Mouse (Mus musculus) gastrocnemius, adult 18-20 months (tissue): ENCODE measurements around the gene Sat2. TPM values are rescaled to one million over a fixed set of nuclear protein-coding genes. Genes with fewer than 3 reads are reported as not detected.
A peak's percentile ranks its signal among the peaks of the same experiment; 100 is the strongest.

Source experiments
- DNase-seq: peaks from one replicate; pipeline ENCODE4 v3.0.0; 2021; ENCODE audit warnings: low spot score
- microRNA-seq: library from miRNA; unstranded; fragments of <30 nt; microRNA quantifications from one replicate; pipeline ENCODE4 v1.2.0, GENCODE M21; 2021
- total RNA-seq, 2 experiments: library from RNA; stranded (reverse); gene quantifications; 2 replicates each; pipeline ENCODE4 v1.2.3; 2021

The Sat2 gene
- total RNA-seq, 2 experiments from 2014 or later: 2.5 to 2.6 TPM

GRCm38 (mm10) chr11:69670786-69671725 lies 49.2 kb downstream of the Sat2 start:
- peak; percentile 94 for DNase-seq

- DNase-seq: no peak
Observed at GRCm38 (mm10) chr11:69671726-69672124, 49.9 kb downstream of the Sat2 start.

DNA sequence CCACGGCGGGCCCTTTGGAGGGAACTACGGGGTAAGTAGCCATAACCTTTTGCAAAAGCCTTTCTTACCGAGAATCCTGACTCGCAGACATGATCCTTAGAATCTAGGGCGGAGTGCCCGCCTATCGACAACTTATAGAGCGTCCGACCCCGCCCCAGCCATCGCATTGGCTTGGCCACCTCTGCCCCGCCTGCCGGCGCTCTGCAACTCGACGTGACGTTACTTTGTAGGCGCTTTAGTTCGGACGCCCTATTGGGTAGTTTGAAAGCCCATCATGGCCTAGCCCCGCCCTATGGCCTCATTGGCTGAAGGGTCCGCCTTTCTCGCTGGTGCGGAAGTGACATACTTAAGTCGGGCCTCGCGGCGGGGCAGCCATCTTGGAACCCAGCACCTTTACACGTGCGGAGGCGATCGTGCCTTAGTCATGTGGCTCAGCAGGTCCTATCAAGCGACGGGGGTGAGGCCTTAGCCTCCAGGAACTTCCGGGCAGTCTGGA lies 50.4 kb downstream of the Sat2 start, which contains the start of gene Eif4a1:
TSS of gene Eif4a1 (minus strand) at position 213 of the 496 bp plus-strand sequence.
- DNase-seq: peak; percentile 100

Small RNA genes within 50 kb of the gene (microRNA-seq; reads per million reads assigned to microRNA genes)
- gene Mir1934: 16.4 reads per million, percentile 33 among the genes with 10 or more reads in this experiment
- gene Mir467f: not detected

Other genes with a start within 250 kb of the Sat2 start
- gene Naa38, start 226.5 kb upstream of the Sat2 start, total RNA-seq: 10 to 100 TPM; 70.5 to 72.1 TPM
- gene Cyb5d1, start 226.4 kb upstream of the Sat2 start, total RNA-seq: 10 to 100 TPM; 29.3 to 33.0 TPM
- 1 to 10 TPM; 2.6 to 4.1 TPM for gene Tmem88, start 223.8 kb upstream of the Sat2 start, total RNA-seq
- 10 to 100 TPM; 19.6 to 22.0 TPM for gene Kdm6b, start 208.3 kb upstream of the Sat2 start, total RNA-seq
- under 1 TPM; 0.14 to 0.83 TPM for gene Dnah2, start 72.9 kb upstream of the Sat2 start, total RNA-seq
- under 1 TPM; 0.37 to 0.74 TPM for gene Efnb3, start 61.8 kb upstream of the Sat2 start, total RNA-seq
- gene Wrap53, start 41.8 kb upstream of the Sat2 start, total RNA-seq: 1 to 10 TPM; 3.2 to 3.3 TPM
- gene Trp53, start 41.7 kb upstream of the Sat2 start, total RNA-seq: 10 to 100 TPM; 12.9 to 15.3 TPM
- 100 to 1,000 TPM; 347 to 393 TPM for gene Atp1b2, start 16.1 kb upstream of the Sat2 start, total RNA-seq
- not detected for gene Shbg, start 4.1 kb upstream of the Sat2 start, total RNA-seq
- gene Fxr2, start 11.0 kb downstream of the Sat2 start, total RNA-seq: 100 to 1,000 TPM; 101 to 106 TPM
- not detected for gene Sox15, start 33.3 kb downstream of the Sat2 start, total RNA-seq
- 1 to 10 TPM; 7.5 to 9.5 TPM for gene Mpdu1, start 40.6 kb downstream of the Sat2 start, total RNA-seq
- gene Cd68, start 44.1 kb downstream of the Sat2 start, total RNA-seq: 1 to 10 TPM; 1.2 to 4.0 TPM
- 10 to 100 TPM; 69.6 to 97.7 TPM for gene Eif4a1, start 50.4 kb downstream of the Sat2 start, total RNA-seq
- 10 to 100 TPM; 21.9 to 25.4 TPM for gene Senp3, start 60.1 kb downstream of the Sat2 start, total RNA-seq
- gene Tnfsf13, start 63.8 kb downstream of the Sat2 start, total RNA-seq: under 1 TPM; 0.62 to 0.64 TPM
- gene Tnfsf12, start 73.8 kb downstream of the Sat2 start, total RNA-seq: 10 to 100 TPM in 1 of 2 experiments, 1 to 10 TPM in 1; 7.4 to 10.4 TPM
- gene Tnfsfm13, start 74.1 kb downstream of the Sat2 start, total RNA-seq: 1 to 10 TPM; 1.1 to 1.3 TPM
- 10 to 100 TPM; 33.0 to 33.9 TPM for gene Polr2a, start 136.6 kb downstream of the Sat2 start, total RNA-seq
- not detected for gene Slc35g3, start 139.9 kb downstream of the Sat2 start, total RNA-seq
- 10 to 100 TPM; 37.1 to 37.5 TPM for gene Zbtb4, start 143.9 kb downstream of the Sat2 start, total RNA-seq
- 10 to 100 TPM; 30.6 to 31.2 TPM for gene Chrnb1, start 173.9 kb downstream of the Sat2 start, total RNA-seq
- 1 to 10 TPM; 3.5 to 4.0 TPM for gene Fgf11, start 179.8 kb downstream of the Sat2 start, total RNA-seq
- under 1 TPM; 0.14 to 0.18 TPM for gene Tmem102, start 183.6 kb downstream of the Sat2 start, total RNA-seq
- gene Gm39566, start 193.3 kb downstream of the Sat2 start, total RNA-seq: not detected
- gene Spem2, start 196.4 kb downstream of the Sat2 start, total RNA-seq: not detected
- gene Spem1, start 200.2 kb downstream of the Sat2 start, total RNA-seq: not detected
- gene Nlgn2, start 215.8 kb downstream of the Sat2 start, total RNA-seq: 1 to 10 TPM; 1.9 to 2.9 TPM
- 100 to 1,000 TPM; 141 to 164 TPM for gene Tmem256, start 216.5 kb downstream of the Sat2 start, total RNA-seq
- gene Plscr3, start 224.4 kb downstream of the Sat2 start, total RNA-seq: 10 to 100 TPM; 10.1 to 12.7 TPM
- under 1 TPM in 1 of 2 experiments, not detected in 1; 0.07 TPM for gene Tnk1, start 236.7 kb downstream of the Sat2 start, total RNA-seq